Mouse (Mus musculus) forebrain, embryonic 16.5 days (tissue): ENCODE measurements around the gene Prrc2b. TPM values are rescaled to one million over a fixed set of nuclear protein-coding genes. Genes with fewer than 3 reads are reported as not detected.

Experiments used
- ATAC-seq: fragments of 200-750 bp; cut with Nextera tagmentation; 2 replicates; pipeline ENCODE4 v1.8.0; 2017; ENCODE audit warnings: mild to moderate bottlenecking, moderate library complexity
- H3K27ac ChIP-seq: fragments of 300-500 bp; sonication (generic); 2 replicates; pipeline ENCODE4 v1.5.1; 2014; ENCODE audit warnings: low read length, control low read depth
- H3K27me3 ChIP-seq: fragments of 300-500 bp; sonication (generic); replicated peaks from 2 replicates; pipeline ENCODE4 v1.6.1; 2014; ENCODE audit warnings: low read length; ENCODE audit not compliant: control insufficient read depth, insufficient read depth
- H3K36me3 ChIP-seq: fragments of 300-500 bp; sonication (generic); 2 replicates; pipeline ENCODE4 v1.6.1; 2014; ENCODE audit not compliant: control insufficient read depth, insufficient read depth
- H3K4me1 ChIP-seq: fragments of 300-500 bp; sonication (generic); replicated peaks from 2 replicates; pipeline ENCODE4 v1.6.1; 2014; ENCODE audit warnings: low read length; ENCODE audit not compliant: control insufficient read depth, insufficient read depth
- H3K4me2 ChIP-seq: fragments of 300-500 bp; sonication (generic); 2 replicates; pipeline ENCODE4 v1.6.1; 2014; ENCODE audit warnings: mild to moderate bottlenecking, low read length, control low read depth
- H3K4me3 ChIP-seq: fragments of 300-500 bp; sonication (generic); replicated peaks from 2 replicates; pipeline ENCODE4 v1.5.1; 2014; ENCODE audit warnings: mild to moderate bottlenecking, low read length, control low read depth
- H3K9ac ChIP-seq: fragments of 300-500 bp; sonication (generic); replicated peaks from 2 replicates; pipeline ENCODE4 v1.6.1; 2014; ENCODE audit warnings: low read depth, low read length, control low read depth
- H3K9me3 ChIP-seq: fragments of 300-500 bp; sonication (generic); 2 replicates; pipeline ENCODE4 v1.6.1; 2016; ENCODE audit warnings: low read length; ENCODE audit not compliant: control insufficient read depth
- WGBS: fragments of 180-500 bp; shearing (Covaris S2); extraction: QIAGEN DNeasy Blood & Tissue Kit; methylation state at CpG from one replicate; pipeline ENCODE4 v1.1.7; 2014; 5-methylcytosine and 5-hydroxymethylcytosine counted together
- polyA plus RNA-seq: library from polyadenylated mRNA; unstranded; fragments of >200 nt; fragmentation: Nextera tagmentation; extraction: Ambion mirVana; gene quantifications from 2 replicates; pipeline ENCODE4 v1.2.1, GENCODE M21; 2015

Gene Prrc2b
- polyA plus RNA-seq, 1 experiment from 2014 or later, result 84.7 TPM

- Histone ChIP-seq H3K4me2 (peak overlapping the region; percentile 97), H3K4me3 (no peak overlapping the region; the same call in 1 of the 2 replicates), H3K9ac (no peak overlapping the region), H3K4me1 (peaks cover 78% of the 10 kb centered on the region), H3K27ac (peak overlapping the region; percentile 37; the same call in 1 of the 2 replicates), H3K36me3 (no peaks in the 10 kb centered on the region), H3K27me3 (no peaks in the 10 kb centered on the region), H3K9me3 (no peaks in the 10 kb centered on the region)
- 43% methylated on average over 7 of the region's 7 CpGs for WGBS
- ATAC-seq, result no peak
These were observed 4.2 kb downstream of the Prrc2b start for GRCm38 (mm10) chr2:32154998-32155541.

GRCm38 (mm10) chr2:32155614-32156013 is 4.7 kb downstream of the Prrc2b start:
- no peak overlapping the region for H3K4me2 ChIP-seq
- no peak overlapping the region for H3K9ac ChIP-seq
- no peak overlapping the region for H3K27ac ChIP-seq
- ATAC-seq, result no peak
- no peaks in the 10 kb centered on the region for H3K27me3 ChIP-seq
- no peaks in the 10 kb centered on the region for H3K36me3 ChIP-seq
- WGBS, result 64% methylated on average over 6 of the region's 6 CpGs
- H3K4me3 ChIP-seq, result no peak overlapping the region
- H3K9me3 ChIP-seq, result no peaks in the 10 kb centered on the region
- H3K4me1 ChIP-seq, result peaks cover 73% of the 10 kb centered on the region

GRCm38 (mm10) chr2:32156645-32157044 is 5.8 kb downstream of the Prrc2b start:
- Histone ChIP-seq H3K4me2 (peak overlapping the region; percentile 29; the same call in 1 of the 2 replicates), H3K9me3 (no peaks in the 10 kb centered on the region), H3K4me3 (no peak overlapping the region), H3K9ac (no peak overlapping the region), H3K4me1 (peaks cover 70% of the 10 kb centered on the region), H3K36me3 (no peaks in the 10 kb centered on the region), H3K27me3 (no peaks in the 10 kb centered on the region), H3K27ac (peak overlapping the region; percentile 26; the same call in 1 of the 2 replicates)
- 0 out of 2 replicates have a peak, but pooled peaks have one; percentile 4 for ATAC-seq
- WGBS, result 55% methylated on average over 10 of the region's 10 CpGs

- Histone ChIP-seq H3K4me1 (peaks cover 67% of the 10 kb centered on the region), H3K4me2 (peak overlapping the region; percentile 29), H3K36me3 (no peaks in the 10 kb centered on the region), H3K4me3 (no peak overlapping the region), H3K27ac (peak overlapping the region; percentile 26), H3K9ac (peak overlapping the region; percentile 34; the same call in 1 of the 2 replicates), H3K27me3 (no peaks in the 10 kb centered on the region), H3K9me3 (no peaks in the 10 kb centered on the region)
- 4% methylated on average over 4 of the region's 4 CpGs for WGBS
- ATAC-seq, result 0 out of 2 replicates have a peak, but pooled peaks have one; percentile 3
These were observed 6.4 kb downstream of the Prrc2b start for GRCm38 (mm10) chr2:32157328-32157727.

GRCm38 (mm10) chr2:32158616-32159239 is 7.8 kb downstream of the Prrc2b start:
- Histone ChIP-seq H3K9ac (no peak overlapping the region), H3K27ac (no peak overlapping the region), H3K4me1 (peaks cover 53% of the 10 kb centered on the region), H3K36me3 (no peaks in the 10 kb centered on the region), H3K27me3 (no peaks in the 10 kb centered on the region), H3K4me3 (no peak overlapping the region), H3K9me3 (no peaks in the 10 kb centered on the region), H3K4me2 (no peak overlapping the region)
- WGBS, result 63% methylated on average over 12 of the region's 12 CpGs
- no peak for ATAC-seq

GRCm38 (mm10) chr2:32160525-32160924 is 9.6 kb downstream of the Prrc2b start:
- peaks cover 46% of the 10 kb centered on the region for H3K4me1 ChIP-seq
- H3K9ac ChIP-seq, result no peak overlapping the region
- H3K4me2 ChIP-seq, result no peak overlapping the region
- no peak overlapping the region for H3K4me3 ChIP-seq
- H3K36me3 ChIP-seq, result no peaks in the 10 kb centered on the region
- ATAC-seq, result no peak
- no peaks in the 10 kb centered on the region for H3K27me3 ChIP-seq
- H3K9me3 ChIP-seq, result no peaks in the 10 kb centered on the region
- H3K27ac ChIP-seq, result no peak overlapping the region
- WGBS, result 94% methylated on average over 3 of the region's 3 CpGs

- peaks cover 41% of the 10 kb centered on the region for H3K4me1 ChIP-seq
- no peak for ATAC-seq
- 86% methylated on average over 5 of the region's 5 CpGs for WGBS
These were observed 10.1 kb downstream of the Prrc2b start for GRCm38 (mm10) chr2:32160967-32161366.

GRCm38 (mm10) chr2:32162102-32162501 is 11.2 kb downstream of the Prrc2b start:
- no peaks in the 10 kb centered on the region for H3K36me3 ChIP-seq
- no peaks in the 10 kb centered on the region for H3K27me3 ChIP-seq
- peaks cover 40% of the 10 kb centered on the region for H3K4me1 ChIP-seq
- WGBS, result 96% methylated on average over 8 of the region's 8 CpGs
- H3K4me3 ChIP-seq, result no peak overlapping the region
- no peak overlapping the region for H3K9ac ChIP-seq
- no peaks in the 10 kb centered on the region for H3K9me3 ChIP-seq
- no peak for ATAC-seq
- H3K27ac ChIP-seq, result no peak overlapping the region
- no peak overlapping the region for H3K4me2 ChIP-seq

More at GRCm38 (mm10) chr2:32160967-32161366, 10.1 kb downstream of the Prrc2b start:
- Histone ChIP-seq H3K9me3 (no peaks in the 10 kb centered on the region), H3K36me3 (no peaks in the 10 kb centered on the region), H3K27me3 (no peaks in the 10 kb centered on the region), H3K4me3 (no peak overlapping the region), H3K4me2 (no peak overlapping the region), H3K27ac (no peak overlapping the region), H3K9ac (no peak overlapping the region)

- no peak overlapping the region for H3K9ac ChIP-seq
- no peak overlapping the region for H3K4me2 ChIP-seq
- 72% methylated on average over 4 of the region's 4 CpGs for WGBS
- H3K36me3 ChIP-seq, result no peaks in the 10 kb centered on the region
- no peak overlapping the region for H3K4me3 ChIP-seq
- H3K9me3 ChIP-seq, result no peaks in the 10 kb centered on the region
- no peak for ATAC-seq
- H3K27ac ChIP-seq, result no peak overlapping the region
- no peaks in the 10 kb centered on the region for H3K27me3 ChIP-seq
- peaks cover 40% of the 10 kb centered on the region for H3K4me1 ChIP-seq
These were observed 11.8 kb downstream of the Prrc2b start for GRCm38 (mm10) chr2:32162646-32163045.
